Mouse (Mus musculus): ENCODE data around the gene Arhgef3. TPM values are rescaled to one million over a fixed set of nuclear protein-coding genes. Genes with fewer than 3 reads are reported as not detected.

Arhgef3 gene
- polyA plus RNA-seq, 1 experiment from 2014 or later, result 4.2 TPM

DNA sequence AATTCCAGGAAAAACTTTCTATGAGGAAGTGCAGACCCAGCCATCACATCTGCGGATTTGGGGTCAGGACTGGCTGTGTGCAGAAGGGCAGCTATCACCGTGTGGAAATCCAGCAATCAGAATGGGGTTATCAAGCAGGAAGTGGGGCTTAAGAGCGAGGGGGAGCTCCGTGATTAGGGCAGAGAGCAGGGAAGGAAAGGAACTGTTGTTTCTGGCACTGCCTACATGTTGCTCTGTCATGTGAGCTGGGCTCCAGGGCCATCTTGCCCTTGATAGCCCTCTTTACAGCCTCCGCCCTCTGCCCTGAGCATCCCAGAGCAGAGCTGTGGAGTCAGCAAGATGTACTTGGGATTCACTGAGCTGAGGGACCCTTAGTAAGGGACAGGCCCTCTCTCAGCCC, 71.2 kb downstream of the Arhgef3 start:
- ATAC-seq (ENCODE audit: low FRiP score, low read depth), result no peak
- Histone ChIP-seq H3K4me2 (replicated peaks) (no peak overlapping the region), H3K27me3 (replicated peaks) (no peaks in the 10 kb centered on the region), H3K9me3 (no peaks in the 10 kb centered on the region), H3K4me1 (no peaks in the 10 kb centered on the region), H3K36me3 (no peaks in the 10 kb centered on the region), H3K4me3 (no peak overlapping the region), H3K9ac (no peak overlapping the region), H3K27ac (no peak overlapping the region)
- 71% methylated on average over 5 of the region's 5 CpGs for WGBS

DNA sequence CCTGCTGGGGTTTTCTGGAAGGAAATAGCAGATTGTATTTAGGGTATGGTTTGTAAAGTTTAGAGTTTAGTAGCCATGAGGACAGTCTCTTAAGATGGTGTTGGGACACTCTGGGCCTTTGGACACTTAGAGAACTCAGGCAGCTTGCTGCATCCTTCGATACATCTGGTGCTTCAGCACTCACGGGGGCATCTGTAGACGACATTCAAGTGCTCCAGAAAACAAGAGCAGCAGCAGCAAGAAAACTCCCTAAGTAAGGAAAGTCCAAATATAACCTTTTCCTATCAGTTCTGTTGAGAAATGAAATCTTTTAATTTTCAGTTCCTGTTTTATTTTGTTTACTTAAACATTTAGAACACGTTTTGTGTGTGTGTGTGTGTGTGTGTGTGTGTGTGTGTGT, 71.9 kb downstream of the Arhgef3 start:
- ATAC-seq (ENCODE audit: low FRiP score, low read depth), result no peak
- H3K9me3 ChIP-seq, result no peaks in the 10 kb centered on the region
- no peaks in the 10 kb centered on the region for H3K36me3 ChIP-seq
- H3K4me2 ChIP-seq (replicated peaks), result no peak overlapping the region
- no peak overlapping the region for H3K4me3 ChIP-seq
- H3K27ac ChIP-seq, result no peak overlapping the region
- no peak overlapping the region for H3K9ac ChIP-seq
- no peaks in the 10 kb centered on the region for H3K4me1 ChIP-seq
- WGBS, result 80% methylated on average over 4 of the region's 4 CpGs
- no peaks in the 10 kb centered on the region for H3K27me3 ChIP-seq (replicated peaks)

DNA sequence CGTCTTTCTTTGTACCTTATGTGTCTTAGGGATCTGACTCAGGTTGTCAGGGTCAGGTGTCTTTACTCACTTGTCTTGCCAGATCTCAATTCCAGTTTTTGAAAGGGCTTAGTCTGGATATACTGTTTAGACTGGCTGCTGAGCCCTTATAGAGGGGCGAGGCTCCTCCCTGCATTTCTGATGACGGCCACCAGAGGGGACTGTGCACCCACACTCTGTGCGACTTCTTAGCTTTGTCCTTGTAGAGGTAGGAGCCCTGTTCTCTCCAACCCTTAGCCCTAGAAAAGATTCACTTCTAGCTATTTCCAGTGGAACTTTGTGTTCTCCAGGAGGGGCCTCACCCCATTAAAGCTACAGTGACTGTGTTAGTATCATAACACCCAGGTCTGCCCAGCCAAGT, 72.3 kb downstream of the Arhgef3 start:
- no peaks in the 10 kb centered on the region for H3K36me3 ChIP-seq
- no peaks in the 10 kb centered on the region for H3K4me1 ChIP-seq
- no peak overlapping the region for H3K27ac ChIP-seq
- WGBS, result 11% methylated on average over 4 of the region's 4 CpGs
- no peaks in the 10 kb centered on the region for H3K27me3 ChIP-seq (replicated peaks)
- no peak overlapping the region for H3K4me3 ChIP-seq
- peak; percentile 63; the same call in 1 of the 2 replicates for ATAC-seq (ENCODE audit: low FRiP score, low read depth)
- H3K4me2 ChIP-seq (replicated peaks), result no peak overlapping the region
- no peaks in the 10 kb centered on the region for H3K9me3 ChIP-seq
- H3K9ac ChIP-seq, result no peak overlapping the region

DNA sequence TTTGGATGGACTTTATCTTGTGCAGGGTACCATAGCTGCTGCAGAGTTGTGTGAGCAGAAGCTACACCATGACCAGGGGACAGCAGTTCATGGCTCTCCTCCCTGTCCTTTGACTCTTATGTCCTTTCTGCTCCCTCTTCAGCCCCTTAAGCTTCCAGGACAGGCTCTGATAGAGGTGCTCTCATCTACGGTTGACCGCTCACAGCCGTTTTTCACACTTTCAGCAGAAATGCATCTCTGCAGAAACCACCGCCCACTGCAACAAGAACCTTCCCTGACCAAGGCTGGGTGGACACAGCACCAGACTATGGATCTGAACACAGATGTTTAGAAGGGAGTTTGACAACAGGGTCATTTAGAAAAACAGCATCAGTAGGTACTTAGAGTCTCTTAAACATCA, 73.2 kb downstream of the Arhgef3 start:
- WGBS, result 85% methylated on average over 4 of the region's 4 CpGs
- no peaks in the 10 kb centered on the region for H3K4me1 ChIP-seq
- H3K36me3 ChIP-seq, result no peaks in the 10 kb centered on the region
- no peaks in the 10 kb centered on the region for H3K9me3 ChIP-seq
- ATAC-seq (ENCODE audit: low FRiP score, low read depth), result no peak
- H3K9ac ChIP-seq, result no peak overlapping the region
- no peak overlapping the region for H3K27ac ChIP-seq
- H3K4me3 ChIP-seq, result no peak overlapping the region
- no peak overlapping the region for H3K4me2 ChIP-seq (replicated peaks)
- H3K27me3 ChIP-seq (replicated peaks), result no peaks in the 10 kb centered on the region

DNA sequence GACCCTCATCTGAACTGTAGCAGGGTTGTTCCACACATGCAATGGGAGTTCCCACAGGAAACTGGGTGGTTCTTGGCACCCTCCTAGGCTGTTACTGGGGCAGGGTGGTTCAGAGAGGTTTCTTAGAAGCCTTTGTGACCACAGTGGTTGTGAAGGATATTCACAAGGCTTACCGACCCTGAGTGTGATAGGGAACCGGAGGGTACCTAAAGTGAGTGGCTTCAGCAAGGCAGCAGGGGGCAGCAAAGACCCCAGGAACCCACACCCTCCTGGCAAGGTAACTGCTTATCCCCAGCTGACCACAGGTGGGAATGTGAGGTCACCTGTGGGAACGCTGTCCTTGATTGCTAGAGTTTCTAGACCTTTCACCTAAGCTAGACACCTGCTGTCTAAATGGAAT, 77.8 kb downstream of the Arhgef3 start:
- Histone ChIP-seq H3K9ac (no peak overlapping the region), H3K4me3 (no peak overlapping the region), H3K27me3 (replicated peaks) (no peaks in the 10 kb centered on the region), H3K36me3 (no peaks in the 10 kb centered on the region), H3K4me2 (replicated peaks) (no peak overlapping the region), H3K27ac (no peak overlapping the region), H3K9me3 (no peaks in the 10 kb centered on the region), H3K4me1 (no peaks in the 10 kb centered on the region)
- no peak for ATAC-seq (ENCODE audit: low FRiP score, low read depth)
- WGBS, result 47% methylated on average over 3 of the region's 3 CpGs

DNA sequence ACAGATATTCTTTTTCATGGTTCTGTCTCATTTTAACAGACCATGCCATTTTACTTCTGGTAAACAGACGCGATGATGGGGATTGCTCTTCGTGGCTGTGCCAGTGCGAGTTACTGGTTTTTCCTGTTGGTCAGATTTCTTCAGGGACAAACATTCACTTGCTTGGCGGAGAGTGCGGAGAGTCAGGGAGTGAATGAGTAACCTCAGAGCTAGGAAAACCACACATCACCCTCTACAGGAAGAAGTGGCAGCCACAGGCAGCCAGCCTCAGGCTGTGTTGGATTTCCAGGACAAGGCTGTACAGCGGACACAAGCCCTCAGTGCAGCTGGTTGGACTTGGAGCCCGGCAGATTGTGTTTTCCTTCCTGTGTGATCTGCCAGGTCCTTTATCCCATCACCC, 82.3 kb downstream of the Arhgef3 start:
- Histone ChIP-seq H3K27ac (no peak overlapping the region), H3K4me1 (no peaks in the 10 kb centered on the region), H3K4me3 (no peak overlapping the region), H3K9me3 (no peaks in the 10 kb centered on the region), H3K4me2 (replicated peaks) (no peak overlapping the region), H3K9ac (no peak overlapping the region), H3K36me3 (no peaks in the 10 kb centered on the region), H3K27me3 (replicated peaks) (no peaks in the 10 kb centered on the region)
- ATAC-seq (ENCODE audit: low FRiP score, low read depth), result no peak
- 90% methylated on average over 8 of the region's 8 CpGs for WGBS

DNA sequence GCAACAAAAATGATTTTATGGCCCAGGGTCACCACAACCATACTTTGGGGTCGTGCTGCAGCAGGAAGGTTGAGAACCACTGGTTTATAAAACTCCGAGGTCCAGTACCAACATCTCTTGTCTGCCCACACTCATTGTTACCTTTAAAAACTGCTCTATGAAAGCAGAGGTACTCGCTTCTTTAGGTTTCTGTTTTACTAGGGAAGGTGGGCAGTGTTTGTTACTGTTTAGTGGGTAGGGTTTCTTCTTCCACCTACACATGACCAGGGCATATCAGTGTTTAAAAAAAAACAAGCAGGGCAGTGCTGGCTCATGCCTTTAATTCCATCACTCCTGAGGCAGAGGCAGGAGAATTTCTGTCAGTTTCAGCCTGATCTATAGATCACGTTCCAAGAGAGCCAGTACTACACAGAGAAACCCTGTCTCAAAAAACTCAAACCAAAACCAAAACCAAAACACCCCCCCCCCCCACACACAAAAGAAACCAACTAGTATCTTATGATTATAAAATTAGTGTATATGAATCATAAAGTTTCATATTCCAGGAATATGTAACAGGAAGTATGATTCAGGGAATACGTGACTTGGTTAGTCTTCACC, 83.9 kb downstream of the Arhgef3 start:
- H3K4me3 ChIP-seq, result no peak overlapping the region
- H3K27ac ChIP-seq, result no peak overlapping the region
- ATAC-seq (ENCODE audit: low FRiP score, low read depth), result no peak

DNA sequence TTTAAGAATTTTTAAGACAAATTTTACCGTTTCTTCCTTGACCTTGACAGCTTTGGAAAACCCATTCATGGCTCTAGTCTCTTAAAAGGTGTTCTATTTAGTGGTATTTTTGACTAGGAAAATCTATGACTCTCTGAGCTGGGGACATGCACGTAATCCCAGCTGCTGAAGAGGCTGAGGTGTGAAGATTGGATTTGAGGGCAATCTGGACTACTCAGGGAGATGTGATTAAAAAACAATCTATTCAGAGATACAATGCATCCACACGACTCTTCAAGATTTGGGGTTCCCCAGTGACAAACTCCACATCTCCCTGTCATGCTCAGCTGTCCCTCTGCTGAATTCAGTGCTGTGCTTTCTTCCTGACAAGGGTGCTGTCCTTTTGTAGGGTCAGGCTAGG, 84.4 kb downstream of the Arhgef3 start:
- no peaks in the 10 kb centered on the region for H3K9me3 ChIP-seq
- 88% methylated on average over 3 of the region's 3 CpGs for WGBS

More for the DNA sequence above, 83.9 kb downstream of the Arhgef3 start:
- Histone ChIP-seq H3K9ac (no peak overlapping the region), H3K27me3 (replicated peaks) (no peaks in the 10 kb centered on the region), H3K9me3 (no peaks in the 10 kb centered on the region), H3K4me1 (no peaks in the 10 kb centered on the region), H3K4me2 (replicated peaks) (no peak overlapping the region), H3K36me3 (no peaks in the 10 kb centered on the region)
- 94% methylated on average over 5 of the region's 5 CpGs for WGBS

DNA sequence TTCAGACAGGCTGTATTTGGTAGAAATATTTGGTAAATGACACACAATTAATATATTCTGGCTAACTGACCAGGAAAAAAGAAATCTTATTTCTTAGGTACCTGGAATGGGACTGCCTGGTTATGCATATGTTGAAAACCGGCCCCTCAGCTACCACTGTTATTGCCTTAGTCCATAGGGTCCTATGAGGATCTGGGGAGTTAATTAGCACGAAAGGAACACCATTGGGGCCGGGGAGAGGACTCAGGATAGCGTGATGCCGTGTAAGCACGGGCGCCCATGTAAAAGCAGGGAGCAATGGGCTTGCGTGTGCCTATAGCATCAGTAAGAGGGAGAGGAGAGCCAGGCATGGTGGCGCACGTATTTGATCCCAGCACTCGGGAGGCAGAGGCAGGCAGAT, 85.2 kb downstream of the Arhgef3 start:
- Histone ChIP-seq H3K4me1 (no peaks in the 10 kb centered on the region), H3K27ac (no peak overlapping the region), H3K4me2 (replicated peaks) (no peak overlapping the region), H3K27me3 (replicated peaks) (no peaks in the 10 kb centered on the region), H3K36me3 (no peaks in the 10 kb centered on the region), H3K9me3 (no peaks in the 10 kb centered on the region), H3K9ac (no peak overlapping the region), H3K4me3 (no peak overlapping the region)
- WGBS, result 95% methylated on average over 11 of the region's 11 CpGs
- no peak for ATAC-seq (ENCODE audit: low FRiP score, low read depth)

More for the DNA sequence above, 84.4 kb downstream of the Arhgef3 start:
- Histone ChIP-seq H3K4me3 (no peak overlapping the region), H3K4me2 (replicated peaks) (no peak overlapping the region), H3K9ac (no peak overlapping the region), H3K27ac (no peak overlapping the region), H3K27me3 (replicated peaks) (no peaks in the 10 kb centered on the region), H3K36me3 (no peaks in the 10 kb centered on the region), H3K4me1 (no peaks in the 10 kb centered on the region)
- ATAC-seq (ENCODE audit: low FRiP score, low read depth), result no peak

DNA sequence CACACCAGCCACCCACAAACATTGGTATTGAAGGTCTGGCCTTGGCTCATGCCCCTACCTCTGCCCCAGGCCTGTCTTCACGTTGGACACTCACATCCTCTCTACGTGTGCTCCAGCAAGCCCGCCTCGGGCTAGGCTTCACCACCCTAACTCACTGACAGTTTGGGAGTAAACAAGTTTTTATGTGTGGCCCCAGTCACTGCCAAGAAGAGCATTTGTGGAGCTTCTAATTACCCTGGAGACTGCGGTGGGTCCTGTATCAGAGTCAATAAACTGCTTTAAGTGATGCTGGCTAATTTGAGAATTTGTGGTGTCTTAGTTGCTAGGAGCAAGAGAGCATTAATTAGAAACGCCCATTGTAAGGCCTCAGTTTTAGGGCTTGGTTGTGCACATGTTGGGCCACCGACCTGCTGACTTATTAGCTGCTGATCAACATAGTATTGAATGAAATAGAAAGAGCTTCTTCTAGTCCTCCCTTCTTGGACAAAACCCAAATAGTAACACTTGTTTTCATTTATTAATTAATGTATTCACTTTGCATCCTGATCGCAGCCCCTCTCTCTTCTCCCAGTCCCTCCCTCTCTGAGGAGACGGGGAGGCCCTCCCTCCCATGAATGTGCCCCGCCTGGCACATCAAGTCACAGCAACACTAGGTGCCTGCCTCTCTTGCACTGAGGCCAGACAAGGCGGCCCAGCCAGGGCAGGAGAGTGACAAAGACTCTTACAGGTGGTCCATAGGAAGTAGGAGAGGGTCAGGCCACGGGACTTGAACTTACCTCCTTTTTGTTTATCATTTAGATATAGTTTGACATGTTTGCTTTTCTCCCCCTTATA, 86.3 kb downstream of the Arhgef3 start:
- Histone ChIP-seq H3K4me2 (replicated peaks) (no peak overlapping the region), H3K4me3 (no peak overlapping the region), H3K9ac (no peak overlapping the region), H3K36me3 (no peaks in the 10 kb centered on the region), H3K9me3 (no peaks in the 10 kb centered on the region), H3K27me3 (replicated peaks) (no peaks in the 10 kb centered on the region), H3K4me1 (no peaks in the 10 kb centered on the region), H3K27ac (no peak overlapping the region)
- 43% methylated on average over 12 of the region's 12 CpGs for WGBS
- ATAC-seq (ENCODE audit: low FRiP score, low read depth), result peak; percentile 37; the same call in 1 of the 2 replicates

DNA sequence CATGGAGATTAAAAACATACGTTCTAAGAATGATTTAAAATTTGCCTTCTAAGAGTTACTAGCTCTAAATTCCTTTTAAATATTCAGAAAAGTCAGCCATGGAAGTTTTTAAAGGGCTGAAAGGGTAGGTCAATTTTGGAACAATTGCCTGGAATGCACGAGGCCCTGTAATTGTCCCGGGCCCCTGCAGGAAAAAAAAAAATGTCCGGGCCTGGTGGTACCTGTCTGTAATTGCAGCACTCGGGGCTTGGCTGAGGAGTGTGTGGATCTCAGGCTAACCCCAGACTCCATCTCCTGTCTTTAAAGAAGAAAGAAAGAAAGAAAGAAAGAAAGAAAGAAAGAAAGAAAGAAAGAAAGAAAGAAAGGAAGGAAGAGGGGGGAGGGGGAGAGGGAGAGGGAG, 87.1 kb downstream of the Arhgef3 start:
- 31% methylated on average over 5 of the region's 5 CpGs for WGBS
- Histone ChIP-seq H3K9me3 (no peaks in the 10 kb centered on the region), H3K36me3 (no peaks in the 10 kb centered on the region), H3K4me1 (no peaks in the 10 kb centered on the region), H3K4me3 (no peak overlapping the region), H3K9ac (no peak overlapping the region), H3K4me2 (replicated peaks) (no peak overlapping the region), H3K27ac (no peak overlapping the region), H3K27me3 (replicated peaks) (no peaks in the 10 kb centered on the region)
- no peak for ATAC-seq (ENCODE audit: low FRiP score, low read depth)

DNA sequence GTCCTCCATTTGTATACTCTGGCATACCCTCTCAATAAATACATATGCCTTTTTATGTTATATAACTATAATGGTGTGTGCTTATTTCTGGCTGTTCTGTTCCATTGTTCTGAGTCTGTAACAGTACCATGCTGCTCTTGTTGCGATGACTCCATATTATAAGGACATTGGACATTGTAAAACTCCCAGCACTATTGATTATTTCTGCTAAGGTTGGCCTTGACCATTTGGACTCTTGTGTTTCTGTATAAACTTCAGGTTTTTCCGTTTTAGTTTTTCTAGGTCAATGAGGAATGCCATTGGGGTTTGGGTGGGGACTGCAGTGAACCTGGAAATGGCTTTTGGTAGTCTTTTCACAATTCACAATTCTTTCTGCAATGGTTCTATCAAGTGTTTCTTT, 90.0 kb downstream of the Arhgef3 start:
- H3K9ac ChIP-seq, result no peak overlapping the region
- H3K4me1 ChIP-seq, result no peaks in the 10 kb centered on the region
- no peak overlapping the region for H3K4me2 ChIP-seq (replicated peaks)
- no peak overlapping the region for H3K27ac ChIP-seq
- no peak for ATAC-seq (ENCODE audit: low FRiP score, low read depth)
- WGBS, result 91% methylated on average over 2 of the region's 2 CpGs
- no peaks in the 10 kb centered on the region for H3K27me3 ChIP-seq (replicated peaks)
- H3K4me3 ChIP-seq, result no peak overlapping the region
- H3K9me3 ChIP-seq, result no peaks in the 10 kb centered on the region
- H3K36me3 ChIP-seq, result no peaks in the 10 kb centered on the region

DNA sequence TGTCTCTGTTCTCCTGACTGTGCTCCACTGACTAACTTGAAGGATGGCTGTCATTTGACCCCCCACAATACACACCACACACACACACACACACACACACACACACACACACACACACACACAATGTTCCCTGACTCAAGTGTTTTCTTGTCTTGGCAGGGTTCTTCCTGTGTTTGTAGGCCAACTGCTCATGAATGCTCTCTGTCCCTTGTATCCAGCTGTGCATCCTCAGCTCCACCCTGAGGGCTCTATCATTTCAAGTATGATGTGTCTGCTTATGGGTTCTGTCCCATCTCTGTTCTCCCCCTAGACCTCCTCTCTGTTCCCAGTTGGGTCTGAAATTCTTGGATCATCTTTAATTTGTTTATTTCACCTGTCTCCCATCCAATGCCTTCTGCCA, 91.7 kb downstream of the Arhgef3 start:
- H3K36me3 ChIP-seq, result no peaks in the 10 kb centered on the region
- no peak overlapping the region for H3K4me2 ChIP-seq (replicated peaks)
- no peaks in the 10 kb centered on the region for H3K27me3 ChIP-seq (replicated peaks)
- no peak overlapping the region for H3K9ac ChIP-seq
- no peak overlapping the region for H3K27ac ChIP-seq
- H3K4me3 ChIP-seq, result no peak overlapping the region
- no peaks in the 10 kb centered on the region for H3K9me3 ChIP-seq
- ATAC-seq (ENCODE audit: low FRiP score, low read depth), result no peak
- H3K4me1 ChIP-seq, result no peaks in the 10 kb centered on the region

Measured in neural tube, embryonic 12.5 days (tissue).